Mouse (Mus musculus) right cerebral cortex, postnatal 14 days (tissue): ENCODE results near the gene Cfap97.
"Not testable (repeated sequence)": the region's sequence is repeated elsewhere in the genome, so short reads cannot be mapped to it uniquely, and the experiment has no call there.

ENCODE experiments used
- DNase-seq: peaks from one replicate; pipeline ENCODE4 v3.0.0; 2022

The Cfap97 gene

GRCm38 (mm10) chr8:46162953-46163869 lies 11.6 kb downstream of the Cfap97 start:
- DNase-seq = peak; percentile 95

GRCm38 (mm10) chr8:46163870-46164190 lies 12.3 kb downstream of the Cfap97 start:
- no peak for DNase-seq

GRCm38 (mm10) chr8:46173651-46174050 lies 22.1 kb downstream of the Cfap97 start:
- DNase-seq = no peak

GRCm38 (mm10) chr8:46180136-46180535 lies 28.6 kb downstream of the Cfap97 start:
- no peak for DNase-seq

GRCm38 (mm10) chr8:46185361-46185760 lies 33.8 kb downstream of the Cfap97 start:
- DNase-seq = peak; percentile 68

GRCm38 (mm10) chr8:46193100-46193499 lies 41.5 kb downstream of the Cfap97 start:
- no peak for DNase-seq

- DNase-seq = no peak
These were observed 45.3 kb downstream of the Cfap97 start for GRCm38 (mm10) chr8:46196877-46197276.

- no peak for DNase-seq
These were observed 46.1 kb downstream of the Cfap97 start for GRCm38 (mm10) chr8:46197673-46198072.

GRCm38 (mm10) chr8:46202350-46202749 lies 50.8 kb downstream of the Cfap97 start:
- no peak for DNase-seq

GRCm38 (mm10) chr8:46204301-46204700 lies 52.7 kb downstream of the Cfap97 start:
- DNase-seq = no peak

GRCm38 (mm10) chr8:46204974-46205640 lies 53.5 kb downstream of the Cfap97 start:
- DNase-seq = no peak

GRCm38 (mm10) chr8:46206107-46206506 lies 54.5 kb downstream of the Cfap97 start:
- no peak for DNase-seq

GRCm38 (mm10) chr8:46208354-46208753 lies 56.8 kb downstream of the Cfap97 start:
- DNase-seq = peak; percentile 62

- no peak for DNase-seq
These were observed 57.5 kb downstream of the Cfap97 start for GRCm38 (mm10) chr8:46209057-46209456.

GRCm38 (mm10) chr8:46210404-46211315 lies 59.1 kb downstream of the Cfap97 start, which contains the start of gene Slc25a4:
TSS of gene Slc25a4 (minus strand) at chr8:46211284.
- peak; percentile 99 for DNase-seq

GRCm38 (mm10) chr8:46211611-46212071 lies 60.1 kb downstream of the Cfap97 start:
- no peak for DNase-seq

GRCm38 (mm10) chr8:46212194-46212593 lies 60.6 kb downstream of the Cfap97 start:
- peak; percentile 38 for DNase-seq

GRCm38 (mm10) chr8:46213971-46214480 lies 62.5 kb downstream of the Cfap97 start:
- DNase-seq = no peak

- DNase-seq = peak; percentile 56
These were observed 65.3 kb downstream of the Cfap97 start for GRCm38 (mm10) chr8:46216838-46217237.

GRCm38 (mm10) chr8:46220566-46220965 lies 69.0 kb downstream of the Cfap97 start:
- DNase-seq = no peak

- DNase-seq = no peak
These were observed 73.9 kb downstream of the Cfap97 start for GRCm38 (mm10) chr8:46225501-46225900.

GRCm38 (mm10) chr8:46226622-46227021 lies 75.1 kb downstream of the Cfap97 start:
- no peak for DNase-seq

GRCm38 (mm10) chr8:46231968-46232367 lies 80.4 kb downstream of the Cfap97 start:
- not testable (repeated sequence) for DNase-seq
